Mouse (Mus musculus): Measurements from ENCODE around the gene Mecr. TPM values are rescaled to one million over a fixed set of nuclear protein-coding genes. Genes with fewer than 3 reads are reported as not detected.

Gene Mecr
- polyA plus RNA-seq, 1 experiment from 2014 or later = 40.4 TPM

- 0 out of 2 replicates have a peak, but pooled peaks cover 4% of the 10 kb centered on the region for H3K27me3 ChIP-seq
- ATAC-seq (ENCODE audit: low FRiP score) = no peak
- 27% methylated on average over 16 of the region's 16 CpGs for WGBS
- peaks cover 32% of the 10 kb centered on the region for H3K4me1 ChIP-seq
- H3K27ac ChIP-seq = 0 out of 2 replicates have a peak overlapping the region, but pooled peaks have one; percentile 5
- H3K9me3 ChIP-seq = no peaks in the 10 kb centered on the region
- H3K36me3 ChIP-seq (replicated peaks) = peaks cover 26% of the 10 kb centered on the region
- H3K4me2 ChIP-seq = no peak overlapping the region
- H3K9ac ChIP-seq = peak overlapping the region; percentile 5; the same call in 1 of the 2 replicates
- no peak overlapping the region for H3K4me3 ChIP-seq (replicated peaks)
Measured at GRCm38 (mm10) chr4:131821161-131821731, 22.0 kb upstream of the Mecr start.

- peaks cover 26% of the 10 kb centered on the region for H3K36me3 ChIP-seq (replicated peaks)
- 90% methylated on average over 3 of the region's 3 CpGs for WGBS
- H3K9me3 ChIP-seq = no peaks in the 10 kb centered on the region
- H3K4me1 ChIP-seq = peaks cover 45% of the 10 kb centered on the region
- 0 out of 2 replicates have a peak, but pooled peaks cover 4% of the 10 kb centered on the region for H3K27me3 ChIP-seq
- H3K9ac ChIP-seq = no peak overlapping the region
- ATAC-seq (ENCODE audit: low FRiP score) = no peak
- H3K4me3 ChIP-seq (replicated peaks) = no peak overlapping the region
- no peak overlapping the region for H3K27ac ChIP-seq
- no peak overlapping the region for H3K4me2 ChIP-seq
Measured at GRCm38 (mm10) chr4:131822583-131822982, 20.7 kb upstream of the Mecr start.

GRCm38 (mm10) chr4:131824939-131825338 lies 18.3 kb upstream of the Mecr start:
- Histone ChIP-seq H3K27me3 (no peaks in the 10 kb centered on the region), H3K27ac (no peak overlapping the region), H3K4me1 (peaks cover 50% of the 10 kb centered on the region), H3K9me3 (no peaks in the 10 kb centered on the region), H3K36me3 (replicated peaks) (peaks cover 11% of the 10 kb centered on the region), H3K9ac (no peak overlapping the region), H3K4me2 (no peak overlapping the region), H3K4me3 (replicated peaks) (no peak overlapping the region)
- WGBS = 9% methylated on average over 3 of the region's 3 CpGs
- no peak for ATAC-seq (ENCODE audit: low FRiP score)

- Histone ChIP-seq H3K36me3 (replicated peaks) (peaks cover 8% of the 10 kb centered on the region), H3K4me1 (peaks cover 53% of the 10 kb centered on the region), H3K4me3 (replicated peaks) (no peak overlapping the region), H3K9ac (no peak overlapping the region), H3K27me3 (no peaks in the 10 kb centered on the region), H3K4me2 (no peak overlapping the region), H3K27ac (no peak overlapping the region), H3K9me3 (no peaks in the 10 kb centered on the region)
- WGBS = 48% methylated on average over 8 of the region's 8 CpGs
- ATAC-seq (ENCODE audit: low FRiP score) = no peak
Measured at GRCm38 (mm10) chr4:131825830-131826229, 17.4 kb upstream of the Mecr start.

- Histone ChIP-seq H3K9me3 (no peaks in the 10 kb centered on the region), H3K27ac (0 out of 2 replicates have a peak overlapping the region, but pooled peaks have one; percentile 31), H3K36me3 (replicated peaks) (peaks cover 8% of the 10 kb centered on the region), H3K4me3 (replicated peaks) (no peak overlapping the region), H3K4me1 (peaks cover 42% of the 10 kb centered on the region), H3K27me3 (no peaks in the 10 kb centered on the region), H3K4me2 (no peak overlapping the region), H3K9ac (no peak overlapping the region)
- 0 out of 2 replicates have a peak, but pooled peaks have one; percentile 34 for ATAC-seq (ENCODE audit: low FRiP score)
- WGBS = 10% methylated on average over 6 of the region's 6 CpGs
Measured at GRCm38 (mm10) chr4:131826905-131827304, 16.4 kb upstream of the Mecr start.

GRCm38 (mm10) chr4:131829123-131829522 lies 14.1 kb upstream of the Mecr start:
- H3K4me3 ChIP-seq (replicated peaks) = no peak overlapping the region
- no peak overlapping the region for H3K4me2 ChIP-seq
- WGBS = 77% methylated on average over 8 of the region's 8 CpGs
- peaks cover 42% of the 10 kb centered on the region for H3K4me1 ChIP-seq
- H3K27ac ChIP-seq = no peak overlapping the region
- ATAC-seq (ENCODE audit: low FRiP score) = no peak
- H3K36me3 ChIP-seq (replicated peaks) = no peaks in the 10 kb centered on the region
- no peaks in the 10 kb centered on the region for H3K27me3 ChIP-seq
- H3K9ac ChIP-seq = no peak overlapping the region
- H3K9me3 ChIP-seq = no peaks in the 10 kb centered on the region

- 76% methylated on average over 5 of the region's 5 CpGs for WGBS
- H3K27ac ChIP-seq = no peak overlapping the region
- no peaks in the 10 kb centered on the region for H3K9me3 ChIP-seq
- H3K4me2 ChIP-seq = no peak overlapping the region
- ATAC-seq (ENCODE audit: low FRiP score) = no peak
- peaks cover 19% of the 10 kb centered on the region for H3K27me3 ChIP-seq
- no peaks in the 10 kb centered on the region for H3K36me3 ChIP-seq (replicated peaks)
- no peak overlapping the region for H3K9ac ChIP-seq
- H3K4me1 ChIP-seq = peaks cover 47% of the 10 kb centered on the region
- no peak overlapping the region for H3K4me3 ChIP-seq (replicated peaks)
Measured at GRCm38 (mm10) chr4:131831546-131832045, 11.7 kb upstream of the Mecr start.

- Histone ChIP-seq H3K27me3 (peaks cover 26% of the 10 kb centered on the region), H3K9ac (no peak overlapping the region), H3K4me3 (replicated peaks) (no peak overlapping the region), H3K4me2 (no peak overlapping the region), H3K4me1 (peaks cover 48% of the 10 kb centered on the region), H3K9me3 (no peaks in the 10 kb centered on the region), H3K27ac (no peak overlapping the region), H3K36me3 (replicated peaks) (no peaks in the 10 kb centered on the region)
- no peak for ATAC-seq (ENCODE audit: low FRiP score)
- WGBS = 81% methylated on average over 3 of the region's 3 CpGs
Measured at GRCm38 (mm10) chr4:131832759-131833407, 10.4 kb upstream of the Mecr start.

GRCm38 (mm10) chr4:131833971-131834609 lies 9.2 kb upstream of the Mecr start:
- peaks cover 53% of the 10 kb centered on the region for H3K4me1 ChIP-seq

GRCm38 (mm10) chr4:131836351-131836881 lies 6.9 kb upstream of the Mecr start:
- ATAC-seq (ENCODE audit: low FRiP score) = no peak
- H3K9ac ChIP-seq = peak overlapping the region; percentile 89
- H3K9me3 ChIP-seq = no peaks in the 10 kb centered on the region
- H3K4me1 ChIP-seq = peaks cover 43% of the 10 kb centered on the region
- peaks cover 48% of the 10 kb centered on the region for H3K27me3 ChIP-seq
- H3K36me3 ChIP-seq (replicated peaks) = no peaks in the 10 kb centered on the region
- H3K4me2 ChIP-seq = peak overlapping the region; percentile 98
- no peak overlapping the region for H3K27ac ChIP-seq
- WGBS = under 1% methylated on average over 30 of the region's 39 CpGs
- H3K4me3 ChIP-seq (replicated peaks) = peak overlapping the region; percentile 77

More at GRCm38 (mm10) chr4:131833971-131834609, 9.2 kb upstream of the Mecr start:
- no peak overlapping the region for H3K4me3 ChIP-seq (replicated peaks)
- H3K9me3 ChIP-seq = no peaks in the 10 kb centered on the region
- no peak overlapping the region for H3K4me2 ChIP-seq
- no peak for ATAC-seq (ENCODE audit: low FRiP score)
- H3K9ac ChIP-seq = no peak overlapping the region
- no peak overlapping the region for H3K27ac ChIP-seq
- no peaks in the 10 kb centered on the region for H3K36me3 ChIP-seq (replicated peaks)
- 29% methylated on average over 9 of the region's 9 CpGs for WGBS
- peaks cover 32% of the 10 kb centered on the region for H3K27me3 ChIP-seq

- WGBS = 0% methylated on average over 70 of the region's 76 CpGs
- ATAC-seq (ENCODE audit: low FRiP score) = peak; percentile 34
- H3K27ac ChIP-seq = no peak overlapping the region
Measured at GRCm38 (mm10) chr4:131836891-131837491, 6.3 kb upstream of the Mecr start.

More at GRCm38 (mm10) chr4:131836891-131837491, 6.3 kb upstream of the Mecr start:
- H3K9ac ChIP-seq = peak overlapping the region; percentile 89
- peak overlapping the region; percentile 98 for H3K4me2 ChIP-seq
- H3K4me3 ChIP-seq (replicated peaks) = peak overlapping the region; percentile 77
- H3K27me3 ChIP-seq = peaks cover 53% of the 10 kb centered on the region
- H3K9me3 ChIP-seq = no peaks in the 10 kb centered on the region
- H3K36me3 ChIP-seq (replicated peaks) = no peaks in the 10 kb centered on the region
- peaks cover 43% of the 10 kb centered on the region for H3K4me1 ChIP-seq

All from forebrain, embryonic 12.5 days (tissue).